Mouse (Mus musculus) cortical plate, adult 2 months (tissue): ENCODE results near the gene Inhbc.

Experiments
- CTCF ChIP-seq: fragments of 200-500 bp; IDR thresholded peaks from 2 replicates; pipeline ENCODE4 v1.5.1; 2011; ENCODE audit warnings: mild to moderate bottlenecking, control low read depth, low read length; ENCODE audit not compliant: insufficient read depth; ENCODE audit errors: extremely low read depth
- POLR2A ChIP-seq: fragments of 200-500 bp; IDR thresholded peaks from 2 replicates; pipeline ENCODE4 v1.6.1; 2011; ENCODE audit warnings: mild to moderate bottlenecking, low read length, control low read depth; ENCODE audit not compliant: insufficient read depth; ENCODE audit errors: extremely low read depth

- no peak for TF ChIP-seq CTCF
- TF ChIP-seq POLR2A = no peak
Measured at GRCm38 (mm10) chr10:127322669-127323068, 47.6 kb downstream of the Inhbc start.
